Mouse (Mus musculus) ES-E14 (cell line): ENCODE results near the gene Yipf1. TPM values are rescaled to one million over a fixed set of nuclear protein-coding genes. Genes with fewer than 3 reads are reported as not detected.

Experiments
- DNase-seq: peaks from one replicate; pipeline ENCODE4 v3.0.0-alpha.2; 2013; ENCODE audit warnings: low read depth, low spot score
- H3K27ac ChIP-seq: 2 replicates; pipeline ENCODE4 v1.5.1; 2012; ENCODE audit warnings: low read depth, mild to moderate bottlenecking, low read length, moderate library complexity, mixed read lengths; ENCODE audit not compliant: poor library complexity, insufficient read depth, severe bottlenecking
- H3K36me3 ChIP-seq: 2 replicates; pipeline ENCODE4 v1.6.1; 2012; ENCODE audit warnings: mild to moderate bottlenecking, low read length, moderate library complexity, mixed read lengths; ENCODE audit not compliant: control insufficient read depth, poor library complexity, insufficient read depth, severe bottlenecking
- H3K4me1 ChIP-seq, 2 experiments: fragments of 150-350 bp in 1 of 2; sonication (generic) in 1 of 2; 2 replicates each; pipeline ENCODE4 v1.6.1; 2012; ENCODE audit warnings: low read length in 2 of 2, mild to moderate bottlenecking in 1 of 2, mixed read lengths in 1 of 2; ENCODE audit not compliant: control insufficient read depth in 2 of 2, insufficient read depth in 2 of 2, poor library complexity in 1 of 2
- H3K4me3 ChIP-seq, 2 experiments: fragments of 150-350 bp in 1 of 2; sonication (generic) in 1 of 2; 2 replicates each; pipeline ENCODE4 v1.5.1; 2012; ENCODE audit warnings: low read length in 2 of 2, low read depth in 1 of 2, mild to moderate bottlenecking in 1 of 2, mixed read lengths in 1 of 2; ENCODE audit not compliant: insufficient read depth in 1 of 2, poor library complexity in 1 of 2, severe bottlenecking in 1 of 2
- H3K9ac ChIP-seq: 2 replicates; pipeline ENCODE4 v1.6.1; 2012; ENCODE audit warnings: low read depth, mild to moderate bottlenecking, low read length, mixed read lengths; ENCODE audit not compliant: poor library complexity, insufficient read depth, severe bottlenecking
- H3K9me3 ChIP-seq: fragments of 150-350 bp; sonication (generic); 2 replicates; pipeline ENCODE4 v1.6.1; 2012; ENCODE audit warnings: low read depth, mild to moderate bottlenecking, low read length; ENCODE audit not compliant: control insufficient read depth, insufficient read depth
- CHD2 ChIP-seq: IDR thresholded peaks from 2 replicates; pipeline ENCODE4 v1.6.1; 2014; ENCODE audit warnings: mild to moderate bottlenecking, low read depth, low read length, inconsistent platforms
- HCFC1 ChIP-seq: IDR thresholded peaks from 2 replicates; pipeline ENCODE4 v1.6.1; 2012; ENCODE audit warnings: low read length, inconsistent platforms, borderline replicate concordance; ENCODE audit not compliant: insufficient read depth
- MAFK ChIP-seq: IDR thresholded peaks from 2 replicates; pipeline ENCODE4 v1.6.1; 2014; ENCODE audit warnings: mild to moderate bottlenecking, low read depth, low read length, inconsistent platforms; ENCODE audit not compliant: insufficient read depth
- ZC3H11A ChIP-seq: IDR thresholded peaks from 2 replicates; pipeline ENCODE4 v1.6.1; 2012; ENCODE audit warnings: low read depth, mild to moderate bottlenecking, inconsistent platforms, low read length, borderline replicate concordance
- ZNF384 ChIP-seq: IDR thresholded peaks from 2 replicates; pipeline ENCODE4 v1.6.1; 2012; ENCODE audit warnings: low read depth, low read length, inconsistent platforms
- in situ Hi-C, 2 experiments: fragments of 600-800 bp; cut with MboI; formaldehyde crosslinking; loops; one replicate each; pipeline ENCODE4 v1.15.1; 2025; ENCODE audit warnings: low sequenced_read_pairs in 2 of 2, inconsistent platforms in 1 of 2; ENCODE audit not compliant: unreplicated experiment in 2 of 2
- total RNA-seq: library from RNA; depleted of rRNA; stranded (reverse); fragments of 300-350 nt; gene quantifications from 2 replicates; pipeline ENCODE4 v1.2.3, GENCODE M21; 2012; rRNA removed

The Yipf1 gene
- total RNA-seq, 1 experiment, result 31.6 TPM

- Histone ChIP-seq H3K36me3 (peaks cover 42% of the 10 kb centered on the region), H3K27ac (no peak overlapping the region), H3K9ac (no peak overlapping the region), H3K4me1 (no peaks in the 10 kb centered on the region), H3K4me3 (no peak overlapping the region), H3K9me3 (no peaks in the 10 kb centered on the region)
- in situ Hi-C loops, result no loop called here
- no peak for DNase-seq
- TF ChIP-seq CHD2, result no peak
- no peak for TF ChIP-seq ZC3H11A
- no peak for TF ChIP-seq ZNF384
- no peak for TF ChIP-seq MAFK
- no peak for TF ChIP-seq HCFC1
Observed at GRCm38 (mm10) chr4:107388291-107388690, 74.1 kb downstream of the Yipf1 start.

- no peak overlapping the region for H3K4me3 ChIP-seq
- no peak for DNase-seq
- no peak for TF ChIP-seq CHD2
- no peak for TF ChIP-seq HCFC1
- no peak for TF ChIP-seq ZC3H11A
- no peak for TF ChIP-seq MAFK
- no peak for TF ChIP-seq ZNF384
- no peak overlapping the region for H3K9ac ChIP-seq
- in situ Hi-C loops, result no loop called here
- H3K9me3 ChIP-seq, result no peaks in the 10 kb centered on the region
- peaks cover 44% of the 10 kb centered on the region for H3K36me3 ChIP-seq
- no peak overlapping the region for H3K27ac ChIP-seq
- no peaks in the 10 kb centered on the region for H3K4me1 ChIP-seq
Observed at GRCm38 (mm10) chr4:107389345-107389744, 75.2 kb downstream of the Yipf1 start.

GRCm38 (mm10) chr4:107393771-107394170 lies 79.6 kb downstream of the Yipf1 start:
- no peaks in the 10 kb centered on the region for H3K4me1 ChIP-seq
- peaks cover 47% of the 10 kb centered on the region for H3K36me3 ChIP-seq
- H3K27ac ChIP-seq, result no peak overlapping the region
- in situ Hi-C loops, result no loop called here
- H3K4me3 ChIP-seq, result no peak overlapping the region
- TF ChIP-seq ZNF384 (no peak), HCFC1 (no peak), ZC3H11A (no peak), MAFK (no peak), CHD2 (no peak)
- DNase-seq, result no peak
- H3K9me3 ChIP-seq, result no peaks in the 10 kb centered on the region
- no peak overlapping the region for H3K9ac ChIP-seq

Other genes starting within 250 kb of the Yipf1 start
- 59.2 and 60.1 TPM in 2 replicates for gene Mrpl37, start 247.5 kb upstream of the Yipf1 start, total RNA-seq
- gene Cyb5rl, start 247.4 kb upstream of the Yipf1 start, total RNA-seq, result 8.8 and 9.3 TPM in 2 replicates
- gene Cdcp2, start 217.5 kb upstream of the Yipf1 start, total RNA-seq, result 0.09 and 0.32 TPM in 2 replicates
- gene Tmem59, start 136.0 kb upstream of the Yipf1 start, total RNA-seq, result 249 and 298 TPM in 2 replicates
- 4.9 and 7.1 TPM in 2 replicates for gene Tceanc2, start 135.2 kb upstream of the Yipf1 start, total RNA-seq
- gene Ldlrad1, start 105.2 kb upstream of the Yipf1 start, total RNA-seq, result not detected in 2 replicates
- gene Lrrc42, start 60.8 kb upstream of the Yipf1 start, total RNA-seq, result 14.4 and 24.0 TPM in 2 replicates
- 6.4 and 9.4 TPM in 2 replicates for gene Hspb11, start 60.8 kb upstream of the Yipf1 start, total RNA-seq
- not detected in 2 replicates for gene Dio1, start 7.2 kb upstream of the Yipf1 start, total RNA-seq
- gene Ndc1, start 53.4 kb downstream of the Yipf1 start, total RNA-seq, result 102 and 188 TPM in 2 replicates
- 0.98 and 1.7 TPM in 2 replicates for gene Glis1, start 120.2 kb downstream of the Yipf1 start, total RNA-seq